Mouse (Mus musculus): ENCODE data around the gene Abhd17c. TPM values are rescaled to one million over a fixed set of nuclear protein-coding genes. Genes with fewer than 3 reads are reported as not detected.

The Abhd17c gene
- total RNA-seq, 2 experiments from 2014 or later: 27.9 to 28.0 TPM

DNA sequence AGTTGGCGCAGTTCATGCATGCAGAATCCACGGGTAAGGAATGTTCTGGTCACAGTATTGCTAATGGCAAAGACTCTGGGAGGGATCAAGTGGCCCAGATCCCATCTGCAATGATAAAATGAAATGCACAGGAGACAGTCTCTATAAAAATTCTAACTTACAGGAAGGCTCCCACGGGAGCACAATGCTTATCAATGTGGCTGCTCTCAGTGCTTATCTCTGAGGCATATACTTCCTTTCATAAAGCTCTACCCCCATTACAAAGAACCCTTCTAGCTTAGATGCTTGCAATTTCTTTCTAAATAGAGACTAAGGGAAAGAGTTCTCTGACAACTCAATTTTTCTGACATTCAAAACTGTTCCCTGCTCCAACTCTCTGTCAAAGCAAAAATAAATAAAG is 29.9 kb downstream of the Abhd17c start:
- DNase-seq: no peak
- intact Hi-C loops (cut with DNase I): no loop called here

- no peak for DNase-seq
- intact Hi-C loops (cut with DNase I): no loop called here
These were observed 31.4 kb downstream of the Abhd17c start for GRCm38 (mm10) chr7:84120142-84120760.

DNA sequence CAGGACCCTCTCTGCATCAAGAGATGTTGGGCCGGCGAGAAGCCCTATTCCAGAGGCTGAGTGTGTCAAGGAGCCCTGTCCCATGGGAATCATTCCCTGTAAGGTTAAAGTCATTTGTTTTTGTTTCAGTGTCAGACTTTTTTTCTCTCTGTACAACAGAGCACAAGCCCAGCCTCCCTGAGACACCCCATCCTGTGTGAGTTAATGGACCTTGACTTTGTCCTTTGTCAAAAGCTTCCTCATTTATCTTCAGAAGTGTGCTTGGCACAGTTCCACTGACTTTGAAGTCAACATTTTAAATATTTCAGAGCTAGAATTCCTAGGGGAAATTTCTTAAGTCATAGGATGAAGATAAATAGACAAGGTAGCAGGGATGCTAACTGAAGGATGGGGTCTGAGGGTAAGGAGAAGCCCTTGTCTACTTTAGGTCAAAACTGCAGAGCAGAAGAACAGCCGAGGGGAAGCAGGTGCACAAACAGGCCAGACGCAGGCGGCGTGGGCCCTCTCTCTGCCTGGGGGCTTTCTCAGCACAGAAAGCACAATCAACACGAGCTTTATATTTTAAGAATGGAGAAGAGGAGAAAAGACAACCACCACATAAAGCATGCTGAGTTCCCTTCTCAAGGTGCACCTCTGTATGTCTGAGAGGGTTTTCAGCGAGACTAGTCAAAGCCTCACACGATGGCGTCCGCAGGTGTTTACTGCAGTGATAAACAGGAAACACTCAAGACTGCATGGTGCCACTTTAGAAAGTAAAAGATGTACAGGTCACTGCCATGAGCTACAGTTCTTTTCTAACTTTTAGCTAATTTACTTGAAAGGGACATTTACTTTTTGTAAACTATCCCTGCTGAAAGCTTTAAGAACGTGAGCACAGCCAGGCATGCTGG is 32.2 kb downstream of the Abhd17c start:
- intact Hi-C loops (cut with DNase I): loop anchor here (5.0 kb wide), 1 partner anchor 33 kb away; the partner anchor contains the start of gene Abhd17c
- no peak for DNase-seq

- DNase-seq: peak in 1 of 2 experiments; percentile 30
- intact Hi-C loops (cut with DNase I): loop anchor here (5.0 kb wide), 1 partner anchor 35 kb away; the partner anchor contains the start of gene Abhd17c
These were observed 34.1 kb downstream of the Abhd17c start for GRCm38 (mm10) chr7:84117543-84118122.

DNA sequence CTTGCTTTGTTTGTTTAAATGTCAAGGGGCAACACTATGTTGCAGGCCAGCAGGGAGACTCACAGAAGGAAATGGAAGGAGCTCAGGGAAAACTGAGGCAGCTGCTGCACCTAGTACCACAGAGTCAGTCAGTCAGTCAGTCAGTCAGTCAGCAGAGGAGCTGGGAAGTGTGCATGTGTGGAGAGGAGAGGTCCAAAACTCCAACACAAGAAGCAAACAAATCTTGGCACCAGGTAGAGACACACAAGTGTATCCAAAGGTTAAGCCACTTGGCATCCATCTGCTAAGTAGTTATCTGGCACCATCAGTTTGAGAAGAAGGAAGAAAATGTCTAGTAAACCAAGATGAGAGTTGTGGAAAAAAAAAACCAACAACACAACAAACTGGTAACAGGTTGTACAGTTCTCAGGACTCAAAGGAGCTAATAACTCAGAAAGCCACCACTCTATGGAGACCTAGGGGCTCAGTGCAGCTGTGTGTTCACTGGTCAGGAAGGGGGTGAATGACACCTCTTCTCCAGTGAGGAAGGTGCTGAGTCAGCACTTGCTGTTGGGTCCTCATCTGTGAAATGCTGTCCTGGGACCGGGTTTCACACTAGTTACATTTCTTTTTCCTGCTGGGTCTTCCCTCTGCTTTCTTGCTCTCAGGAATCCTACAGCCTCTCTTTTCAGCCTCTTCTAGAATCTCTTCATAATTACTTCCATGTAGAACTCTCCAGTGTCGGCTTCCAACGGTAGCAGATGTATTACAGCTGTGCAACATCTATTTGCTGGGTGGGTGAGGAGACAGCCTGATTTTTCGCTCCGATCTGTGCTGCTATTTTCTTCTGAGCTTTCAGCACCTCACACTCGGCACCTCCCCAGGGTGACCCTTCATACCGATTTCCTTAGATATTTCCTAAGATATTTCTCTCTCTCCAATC is 34.8 kb downstream of the Abhd17c start:
- intact Hi-C loops (cut with DNase I): loop anchor here (5.0 kb wide), 1 partner anchor 35 kb away; the partner anchor contains the start of gene Abhd17c
- DNase-seq: peak in 1 of 2 experiments; percentile 25

DNA sequence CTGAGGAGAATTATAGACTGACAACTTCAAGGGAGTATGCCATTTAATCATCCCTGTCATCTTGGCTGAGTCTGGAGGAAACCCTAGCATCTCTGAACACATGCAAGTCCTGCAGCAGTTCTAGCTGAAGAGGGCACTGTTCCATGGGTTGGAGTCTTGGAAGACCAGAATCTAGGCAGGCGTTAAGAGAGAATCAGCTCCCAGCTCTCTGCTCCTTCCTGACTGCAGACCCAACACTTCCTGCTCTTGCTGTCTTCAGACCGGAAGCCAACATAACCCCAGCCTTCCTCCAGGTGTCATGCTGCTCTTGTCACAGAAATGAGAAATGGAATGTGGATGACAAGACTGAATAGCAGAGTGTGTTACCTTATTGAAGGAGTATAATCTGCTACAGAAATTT is 36.3 kb downstream of the Abhd17c start:
- intact Hi-C loops (cut with DNase I): loop anchor here (5.0 kb wide), 1 partner anchor 37 kb away; the partner anchor contains the start of gene Abhd17c
- no peak for DNase-seq

- intact Hi-C loops (cut with DNase I): loop anchor here (5.0 kb wide), 1 partner anchor 38 kb away; the partner anchor contains the start of gene Abhd17c
- DNase-seq: no peak
These were observed 36.9 kb downstream of the Abhd17c start for GRCm38 (mm10) chr7:84114775-84115174.

DNA sequence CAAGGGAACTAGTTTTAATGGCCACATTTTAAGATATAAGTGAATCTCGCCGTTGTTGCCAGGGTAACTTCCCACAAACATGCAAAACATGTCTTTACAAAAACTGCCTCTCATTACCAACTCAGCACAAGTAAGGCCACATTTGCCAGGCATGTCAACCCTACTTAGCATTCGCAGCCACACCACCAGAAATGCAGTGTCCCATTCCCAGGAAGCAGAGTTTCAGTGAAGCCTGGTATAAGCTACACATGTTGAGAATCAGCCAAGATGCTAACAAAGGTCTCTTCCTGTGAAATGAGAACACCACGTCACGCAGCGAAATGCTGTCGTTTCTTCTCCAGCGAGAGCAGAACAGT is 38.7 kb downstream of the Abhd17c start:
- intact Hi-C loops (cut with DNase I): no loop called here
- DNase-seq: no peak

DNA sequence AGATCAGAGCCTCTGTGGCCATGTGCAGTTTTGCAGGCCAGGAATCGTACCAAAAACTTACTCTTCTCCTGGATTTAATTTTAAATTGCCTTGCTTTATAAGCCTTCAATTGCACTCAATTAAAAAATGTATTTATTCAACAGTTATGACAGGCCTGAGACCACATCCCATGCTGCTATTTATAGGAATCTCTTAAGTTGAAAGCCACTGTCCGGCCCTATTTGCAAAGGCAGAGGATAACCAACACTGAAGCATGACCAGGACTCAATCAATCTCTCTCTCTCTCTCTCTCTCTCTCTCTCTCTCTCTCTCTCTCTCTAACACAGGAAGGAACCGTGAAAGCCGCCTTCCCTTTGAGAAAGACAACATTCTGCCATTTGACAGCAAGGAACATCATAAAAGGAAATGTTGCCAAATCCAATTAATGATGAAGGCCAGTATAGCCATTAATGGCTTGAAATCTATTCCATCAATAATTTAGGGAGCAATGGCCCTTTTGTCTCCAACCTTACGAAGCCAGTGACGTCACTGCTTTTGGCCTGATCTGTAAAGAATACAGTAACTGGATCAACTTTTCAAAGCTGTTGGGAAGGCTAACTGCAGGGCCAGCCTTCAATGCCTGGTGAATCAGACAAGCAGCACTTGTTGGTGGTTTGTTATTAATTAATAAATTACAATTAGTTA is 39.2 kb downstream of the Abhd17c start:
- no peak for DNase-seq
- intact Hi-C loops (cut with DNase I): no loop called here

DNA sequence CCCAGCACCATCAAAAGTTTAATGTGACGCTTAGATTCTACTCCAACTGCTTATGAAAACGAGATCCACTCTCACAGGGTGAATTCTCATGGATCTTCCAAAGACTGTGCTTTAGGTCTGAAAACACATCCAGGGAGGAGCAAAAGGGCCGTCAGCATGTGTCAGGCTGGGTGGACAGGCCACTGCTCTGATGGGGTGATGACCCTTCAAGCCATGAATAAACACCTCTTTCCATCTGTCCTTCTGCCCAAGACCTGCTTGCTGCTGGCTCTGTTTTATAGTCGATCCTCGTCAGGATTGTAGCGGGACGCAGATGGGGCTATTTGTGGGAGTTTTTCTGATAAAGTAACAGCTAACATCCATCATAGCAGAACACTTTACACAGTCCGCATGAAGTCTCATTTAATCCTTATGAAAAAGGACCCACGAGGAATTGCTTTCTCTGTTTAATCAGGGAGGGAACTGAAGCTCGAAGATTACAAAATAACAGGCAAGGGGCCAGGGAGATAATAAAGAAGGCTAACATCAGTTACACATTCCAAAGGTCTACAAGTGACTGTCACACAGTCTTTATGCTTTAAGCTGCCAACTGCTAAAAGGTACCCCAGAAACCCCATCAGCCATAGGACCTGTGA is 39.9 kb downstream of the Abhd17c start:
- intact Hi-C loops (cut with DNase I): no loop called here
- no peak for DNase-seq

DNA sequence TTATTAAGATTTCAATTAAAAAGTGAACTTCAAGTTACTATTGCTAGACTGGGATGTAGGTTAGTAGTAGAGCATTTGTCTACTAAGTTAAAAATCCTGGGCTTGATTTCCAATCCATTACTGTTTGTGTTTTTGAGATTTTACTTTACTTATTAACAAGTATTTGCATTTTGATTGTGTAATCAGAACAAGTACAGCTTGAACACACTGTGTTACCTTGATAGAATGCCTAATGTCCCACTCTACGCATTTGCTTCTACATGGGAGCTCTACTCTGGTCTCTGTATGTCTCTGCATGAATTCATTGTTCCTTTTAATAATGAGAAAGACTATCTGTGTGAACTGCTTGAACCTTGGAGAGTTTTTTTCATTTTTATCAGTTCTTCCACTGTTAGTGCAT is 44.8 kb downstream of the Abhd17c start:
- intact Hi-C loops (cut with DNase I): no loop called here
- DNase-seq: no peak

GRCm38 (mm10) chr7:84102589-84102988 is 49.1 kb downstream of the Abhd17c start:
- intact Hi-C loops (cut with DNase I): no loop called here
- DNase-seq: no peak

DNA sequence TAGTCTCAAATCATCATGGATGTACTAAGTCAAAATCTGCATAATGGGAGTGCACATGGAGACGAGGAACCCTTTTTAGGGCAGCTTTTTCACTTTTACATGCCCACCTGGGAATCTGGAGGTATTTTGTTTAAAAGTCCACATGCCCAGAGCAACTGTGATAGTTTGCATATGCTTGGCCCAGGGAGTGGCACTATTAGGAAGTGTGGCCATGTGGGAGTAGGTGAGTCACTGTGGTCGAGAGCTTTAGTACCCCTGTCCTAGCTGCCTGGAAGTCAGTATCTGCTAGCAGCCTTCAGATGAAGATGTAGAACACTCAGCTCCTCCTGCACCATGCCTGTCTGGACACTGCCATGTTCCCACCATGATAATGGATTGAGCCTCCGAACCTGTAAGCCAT is 51.0 kb downstream of the Abhd17c start:
- DNase-seq: no peak
- intact Hi-C loops (cut with DNase I): no loop called here

GRCm38 (mm10) chr7:84098098-84098497 is 53.6 kb downstream of the Abhd17c start:
- intact Hi-C loops (cut with DNase I): no loop called here
- DNase-seq: no peak

GRCm38 (mm10) chr7:84096501-84096900 is 55.2 kb downstream of the Abhd17c start:
- intact Hi-C loops (cut with DNase I): no loop called here
- DNase-seq: peak in 1 of 2 experiments; percentile 47

DNA sequence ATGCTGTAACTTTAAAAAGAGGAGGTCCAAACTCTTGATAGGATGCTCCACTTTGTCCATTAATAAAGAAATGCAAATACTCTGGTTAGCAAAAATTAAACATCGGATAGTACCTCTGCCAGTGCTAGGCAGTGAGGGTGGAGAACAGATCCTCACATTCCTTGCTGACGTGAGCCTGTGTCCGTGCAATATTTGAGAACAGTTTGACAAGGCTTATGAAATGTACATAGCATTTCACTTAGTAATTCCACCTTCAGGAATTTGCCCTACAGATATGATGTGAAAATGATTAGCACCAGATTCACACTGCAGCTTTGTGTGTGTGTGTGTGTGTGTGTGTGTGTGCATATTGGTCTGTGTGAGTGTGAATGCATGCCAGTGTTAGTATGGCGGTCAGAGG is 60.9 kb downstream of the Abhd17c start:
- no peak for DNase-seq
- intact Hi-C loops (cut with DNase I): no loop called here

DNA sequence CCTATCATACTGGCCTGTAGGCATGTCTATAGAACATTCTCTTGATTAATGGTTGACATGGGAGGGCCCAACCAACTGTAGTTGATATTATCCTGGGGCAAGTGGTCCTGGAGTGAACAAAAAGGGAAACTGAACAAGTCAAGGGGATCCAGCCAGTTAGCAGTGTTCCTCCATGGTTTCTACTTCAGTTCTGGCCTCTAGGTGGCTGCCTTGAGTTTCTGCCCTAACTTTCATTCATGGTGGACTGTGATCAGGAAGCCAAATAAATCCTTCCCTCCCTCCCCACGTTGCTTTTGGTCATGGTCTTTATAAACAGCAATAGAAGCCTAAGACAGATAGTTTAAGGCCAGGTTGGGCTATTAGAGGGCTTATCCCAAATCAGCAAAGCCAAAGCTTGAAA is 61.9 kb downstream of the Abhd17c start:
- DNase-seq: no peak
- intact Hi-C loops (cut with DNase I): loop anchor here (1.0 kb wide), 1 partner anchor 183 kb away; no protein-coding TSS in a partner anchor

- peak; percentile 74 to 82 for DNase-seq
- intact Hi-C loops (cut with DNase I): loop anchor here (1.0 kb wide), 1 partner anchor 183 kb away; no protein-coding TSS in a partner anchor
These were observed 62.7 kb downstream of the Abhd17c start for GRCm38 (mm10) chr7:84088971-84089370.

GRCm38 (mm10) chr7:84088191-84088590 is 63.5 kb downstream of the Abhd17c start:
- intact Hi-C loops (cut with DNase I): no loop called here
- no peak for DNase-seq

All from heart, postnatal 36 days (tissue).